Mouse (Mus musculus) kidney, adult 2 months (tissue): Measurements from ENCODE around the gene Mrpl52.

Experiments used
- CTCF ChIP-seq: fragments of 200-500 bp; conservative IDR thresholded peaks from 2 replicates; pipeline ENCODE4 v1.5.1; 2011; ENCODE audit warnings: low read depth, mild to moderate bottlenecking, control low read depth, low read length, moderate library complexity, mixed read lengths; ENCODE audit not compliant: insufficient read depth, insufficient read length
- POLR2A ChIP-seq: fragments of 200-500 bp; IDR thresholded peaks from one replicate; pipeline ENCODE4 v1.6.1; 2011; ENCODE audit warnings: low read depth, low read length, control low read depth

GRCm38 (mm10) chr14:54421014-54421413, 5.7 kb upstream of the Mrpl52 start:
- no peak for TF ChIP-seq CTCF
- TF ChIP-seq POLR2A: no peak
